Mouse (Mus musculus) liver, embryonic 14.5 days (tissue): Measurements from ENCODE around the gene Ltbr. TPM values are rescaled to one million over a fixed set of nuclear protein-coding genes. Genes with fewer than 3 reads are reported as not detected.

ENCODE experiments used
- ATAC-seq: fragments of 200-750 bp; cut with Nextera tagmentation; 2 replicates; pipeline ENCODE4 v1.8.0; 2017; ENCODE audit warnings: moderate number of reproducible peaks, mild to moderate bottlenecking, moderate library complexity; ENCODE audit not compliant: insufficient read depth
- DNase-seq, 3 experiments: peaks; one replicate each; pipeline ENCODE4 v3.0.0-alpha.2; 2012 to 2013; ENCODE audit warnings: low read depth in 3 of 3, low spot score in 3 of 3
- H3K27ac ChIP-seq: fragments of 300-500 bp; sonication (generic); 2 replicates; pipeline ENCODE4 v1.5.1; 2014; ENCODE audit warnings: moderate library complexity, mild to moderate bottlenecking, control low read depth, inconsistent platforms
- H3K27me3 ChIP-seq: fragments of 300-500 bp; sonication (generic); 2 replicates; pipeline ENCODE4 v1.6.1; 2014; ENCODE audit warnings: mild to moderate bottlenecking, low read length, moderate library complexity; ENCODE audit not compliant: control insufficient read depth, insufficient read depth
- H3K36me3 ChIP-seq: fragments of 300-500 bp; sonication (generic); replicated peaks from 2 replicates; pipeline ENCODE4 v1.6.1; 2014; ENCODE audit warnings: low read depth; ENCODE audit not compliant: control insufficient read depth, insufficient read depth
- H3K4me1 ChIP-seq, 2 experiments: fragments of 200-500 bp in 1 of 2; fragments of 300-500 bp in 1 of 2; sonication (generic) in 1 of 2; replicated peaks; 2 replicates each; pipeline ENCODE4 v1.6.1; 2012 to 2014; ENCODE audit warnings: antibody characterized with exemption in 1 of 2, inconsistent platforms in 1 of 2, low read length in 1 of 2; ENCODE audit not compliant: control insufficient read depth in 2 of 2, insufficient read depth in 2 of 2
- H3K4me2 ChIP-seq: fragments of 300-500 bp; sonication (generic); 2 replicates; pipeline ENCODE4 v1.6.1; 2014; ENCODE audit warnings: low read depth, mild to moderate bottlenecking, control low read depth, moderate library complexity
- H3K4me3 ChIP-seq, 2 experiments: fragments of 200-500 bp in 1 of 2; fragments of 300-500 bp in 1 of 2; sonication (generic) in 1 of 2; 2 replicates each; pipeline ENCODE4 v1.5.1; 2012 to 2014; ENCODE audit warnings: low read depth in 2 of 2, low read length in 2 of 2, mild to moderate bottlenecking in 2 of 2, control low read depth in 1 of 2, inconsistent platforms in 1 of 2, moderate library complexity in 1 of 2; ENCODE audit not compliant: insufficient read depth in 1 of 2
- H3K9ac ChIP-seq: fragments of 300-500 bp; sonication (generic); replicated peaks from 2 replicates; pipeline ENCODE4 v1.6.1; 2014; ENCODE audit warnings: mild to moderate bottlenecking, control low read depth, moderate library complexity
- H3K9me3 ChIP-seq: fragments of 300-500 bp; sonication (generic); 2 replicates; pipeline ENCODE4 v1.6.1; 2016; ENCODE audit warnings: low read length, mixed read lengths; ENCODE audit not compliant: control insufficient read depth
- CTCF ChIP-seq: IDR thresholded peaks from 2 replicates; pipeline ENCODE4 v1.5.1; 2016; ENCODE audit warnings: antibody characterized with exemption, low read depth, control low read depth
- EP300 ChIP-seq: IDR thresholded peaks from 2 replicates; pipeline ENCODE4 v1.6.1; 2016; ENCODE audit warnings: antibody characterized with exemption, low read depth
- WGBS: fragments of 180-500 bp; shearing (Covaris S2); extraction: QIAGEN DNeasy Blood & Tissue Kit; methylation state at CpG from one replicate; pipeline ENCODE4 v1.1.7; 2014; ENCODE audit not compliant: insufficient replicate concordance; 5-methylcytosine and 5-hydroxymethylcytosine counted together
- polyA plus RNA-seq, 2 experiments: library from polyadenylated mRNA; depleted of rRNA in 1 of 2; stranded (reverse) in 1 of 2; unstranded in 1 of 2; fragments of >200 nt; fragmentation: Nextera tagmentation in 1 of 2; extraction: Ambion mirVana in 1 of 2; gene quantifications; 2 replicates each; pipeline versions ENCODE4 v1.2.1 to v1.2.3; 2012 to 2014

Ltbr gene
- polyA plus RNA-seq, 2 experiments = 12.3 to 15.2 TPM

DNA sequence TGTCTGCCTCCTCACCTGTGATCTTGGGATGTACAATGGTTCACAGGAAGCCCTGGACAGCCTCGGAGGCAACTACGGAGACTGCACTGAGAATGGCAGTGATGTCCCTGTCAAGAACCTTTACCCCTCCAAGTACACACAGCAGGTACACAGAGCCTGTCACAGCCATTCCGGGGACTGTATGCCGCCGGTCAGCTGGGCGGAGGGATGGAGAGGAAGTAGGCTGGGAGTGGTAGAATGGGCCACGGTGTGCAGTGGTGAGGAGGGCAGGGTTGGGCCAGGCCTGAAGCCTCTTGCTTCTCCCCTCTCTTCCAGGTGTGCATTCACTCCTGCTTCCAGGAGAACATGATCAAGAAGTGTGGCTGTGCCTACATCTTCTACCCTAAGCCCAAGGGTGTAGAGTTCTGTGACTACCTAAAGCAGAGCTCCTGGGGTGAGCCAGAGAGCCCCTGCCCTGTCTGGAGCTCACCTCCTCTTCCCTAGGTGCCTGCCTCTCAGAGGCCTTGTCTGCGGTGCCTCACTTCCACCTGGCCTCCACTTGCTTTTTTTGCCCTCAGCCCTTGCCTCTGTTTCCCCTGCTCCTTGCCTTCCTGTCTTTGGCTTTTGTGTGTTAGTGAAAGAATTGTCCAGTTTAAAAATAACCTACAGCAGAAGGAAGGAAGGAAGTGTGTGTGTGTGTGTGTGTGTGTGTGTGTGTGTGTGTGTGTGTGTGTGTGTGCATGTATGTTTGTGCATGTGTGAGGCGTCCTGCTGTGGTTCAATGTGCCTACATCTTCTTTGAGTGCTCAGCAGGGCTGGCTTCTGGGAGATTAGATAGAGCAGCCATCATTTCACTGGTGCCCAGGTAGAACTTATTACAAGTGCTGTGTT is 25.3 kb upstream of the Ltbr start:
- ATAC-seq (no peak), DNase-seq (no peak)
- Histone ChIP-seq H3K27ac (no peak overlapping the region), H3K9me3 (no peaks in the 10 kb centered on the region), H3K4me3 (no peak overlapping the region), H3K27me3 (no peaks in the 10 kb centered on the region), H3K36me3 (no peaks in the 10 kb centered on the region), H3K4me2 (no peak overlapping the region), H3K4me1 (peaks cover 0 to 8% of the 10 kb centered on the region in 2 experiments; a peak in 2 of 4 replicates), H3K9ac (no peak overlapping the region)
- 36% methylated on average over 9 of the region's 9 CpGs for WGBS
- TF ChIP-seq CTCF (no peak), EP300 (no peak)

GRCm38 (mm10) chr6:125334356-125334755 is 20.7 kb upstream of the Ltbr start:
- Histone ChIP-seq H3K27ac (no peak overlapping the region), H3K9me3 (no peaks in the 10 kb centered on the region), H3K4me1 (peaks cover 0 to 3% of the 10 kb centered on the region in 2 experiments; a peak in 1 of 4 replicates), H3K4me2 (no peak overlapping the region), H3K4me3 (no peak overlapping the region), H3K36me3 (no peaks in the 10 kb centered on the region), H3K27me3 (peaks cover 4% of the 10 kb centered on the region; the same call in 1 of the 2 replicates), H3K9ac (no peak overlapping the region)
- ATAC-seq = no peak
- TF ChIP-seq CTCF (no peak), EP300 (no peak)
- no peak for DNase-seq
- WGBS = 40% methylated on average over 2 of the region's 2 CpGs

- no peak for ATAC-seq
- no peaks in the 10 kb centered on the region for H3K4me1 ChIP-seq
- no peak overlapping the region for H3K4me2 ChIP-seq
- no peaks in the 10 kb centered on the region for H3K9me3 ChIP-seq
- H3K27me3 ChIP-seq = peaks cover 4% of the 10 kb centered on the region; the same call in 1 of the 2 replicates
- no peak overlapping the region for H3K4me3 ChIP-seq
- no peak for DNase-seq
- H3K36me3 ChIP-seq = no peaks in the 10 kb centered on the region
- no peak overlapping the region for H3K9ac ChIP-seq
- TF ChIP-seq CTCF = no peak
- no peak for TF ChIP-seq EP300
- 46% methylated on average over 14 of the region's 14 CpGs for WGBS
- H3K27ac ChIP-seq = no peak overlapping the region
Measured at GRCm38 (mm10) chr6:125333112-125333899, 19.6 kb upstream of the Ltbr start.

DNA sequence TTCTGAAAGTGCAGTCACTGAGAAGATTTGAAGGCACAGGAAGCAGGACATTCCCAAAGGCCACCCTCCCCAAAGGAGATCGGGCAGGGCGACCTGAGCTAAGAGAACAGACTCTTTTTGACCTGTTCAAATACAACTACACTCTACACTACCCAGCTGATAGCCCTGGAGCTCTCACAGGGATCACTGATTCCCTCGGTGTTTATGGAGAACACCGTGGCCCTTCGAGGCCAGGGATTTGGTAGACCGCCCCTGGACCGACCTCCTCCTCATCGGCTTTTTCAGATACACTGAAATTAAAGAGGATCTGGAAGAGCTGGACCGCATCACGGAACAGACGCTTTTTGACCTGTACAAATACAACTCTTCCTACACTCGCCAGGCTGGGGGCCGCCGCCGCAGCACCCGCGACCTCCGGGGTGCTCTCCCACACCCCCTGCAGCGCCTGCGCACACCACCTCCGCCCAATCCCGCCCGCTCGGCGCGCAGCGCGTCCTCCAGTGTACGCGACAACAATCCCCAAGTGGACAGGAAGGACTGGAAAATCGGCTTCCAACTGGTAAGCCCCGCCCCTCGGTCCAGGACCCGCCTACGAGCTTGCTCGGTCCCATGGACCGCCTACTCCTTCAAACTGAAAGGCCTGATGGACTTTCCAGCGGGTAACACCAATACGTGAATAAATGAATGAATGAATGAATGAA is 17.1 kb upstream of the Ltbr start:
- H3K9ac ChIP-seq = peak overlapping the region; percentile 40
- H3K9me3 ChIP-seq = no peaks in the 10 kb centered on the region
- DNase-seq (peak in 2 of 3 experiments; percentile 35 to 37), ATAC-seq (peak; percentile 72)
- 2% methylated on average over 39 of the region's 39 CpGs for WGBS
- no peaks in the 10 kb centered on the region for H3K36me3 ChIP-seq
- H3K4me3 ChIP-seq = peak overlapping the region; percentile 50 to 52
- peaks cover 4% of the 10 kb centered on the region; the same call in 1 of the 2 replicates for H3K27me3 ChIP-seq
- no peaks in the 10 kb centered on the region for H3K4me1 ChIP-seq
- H3K4me2 ChIP-seq = peak overlapping the region; percentile 66
- TF ChIP-seq EP300 (no peak), CTCF (no peak)
- H3K27ac ChIP-seq = no peak overlapping the region
